Mouse (Mus musculus): ENCODE measurements around the gene Bcat2. TPM values are rescaled to one million over a fixed set of nuclear protein-coding genes. Genes with fewer than 3 reads are reported as not detected.

The Bcat2 gene
- total RNA-seq, 4 experiments from 2014 or later: 23.2 to 33.0 (median 29.9) TPM

- DNase-seq (ENCODE audit: low spot score in 2 of 2): no peak
These were observed 16.0 kb downstream of the Bcat2 start for GRCm38 (mm10) chr7:45585923-45586322.

- DNase-seq (ENCODE audit: low spot score in 2 of 2): no peak
These were observed 18.0 kb downstream of the Bcat2 start for GRCm38 (mm10) chr7:45587631-45588592.

GRCm38 (mm10) chr7:45589173-45589572, 19.2 kb downstream of the Bcat2 start:
- peak; percentile 98 to 99 for DNase-seq (ENCODE audit: low spot score in 2 of 2)

GRCm38 (mm10) chr7:45589898-45590297, 19.9 kb downstream of the Bcat2 start:
- no peak for DNase-seq (ENCODE audit: low spot score in 2 of 2)

- no peak for DNase-seq (ENCODE audit: low spot score in 2 of 2)
These were observed 20.9 kb downstream of the Bcat2 start for GRCm38 (mm10) chr7:45590874-45591273.

- no peak for DNase-seq (ENCODE audit: low spot score in 2 of 2)
These were observed 21.9 kb downstream of the Bcat2 start for GRCm38 (mm10) chr7:45591880-45592279.

- DNase-seq (ENCODE audit: low spot score in 2 of 2): peak in 1 of 2 experiments; percentile 71
These were observed 23.3 kb downstream of the Bcat2 start for GRCm38 (mm10) chr7:45593118-45593815.

GRCm38 (mm10) chr7:45595176-45595575, 25.2 kb downstream of the Bcat2 start:
- no peak for DNase-seq (ENCODE audit: low spot score in 2 of 2)

GRCm38 (mm10) chr7:45596107-45596506, 26.2 kb downstream of the Bcat2 start:
- no peak for DNase-seq (ENCODE audit: low spot score in 2 of 2)

GRCm38 (mm10) chr7:45597013-45597412, 27.1 kb downstream of the Bcat2 start:
- no peak for DNase-seq (ENCODE audit: low spot score in 2 of 2)

GRCm38 (mm10) chr7:45597527-45597926, 27.6 kb downstream of the Bcat2 start:
- DNase-seq (ENCODE audit: low spot score in 2 of 2): no peak

- no peak for DNase-seq (ENCODE audit: low spot score in 2 of 2)
These were observed 29.3 kb downstream of the Bcat2 start for GRCm38 (mm10) chr7:45598960-45599879.

GRCm38 (mm10) chr7:45605704-45606289, 35.8 kb downstream of the Bcat2 start:
- DNase-seq (ENCODE audit: low spot score in 2 of 2): no peak

GRCm38 (mm10) chr7:45609511-45609910, 39.6 kb downstream of the Bcat2 start:
- no peak for DNase-seq (ENCODE audit: low spot score in 2 of 2)

- DNase-seq (ENCODE audit: low spot score in 2 of 2): no peak
These were observed 46.3 kb downstream of the Bcat2 start for GRCm38 (mm10) chr7:45616277-45616676.

- DNase-seq (ENCODE audit: low spot score in 2 of 2): no peak
These were observed 47.2 kb downstream of the Bcat2 start, which contains the start of gene Fut1 for GRCm38 (mm10) chr7:45617042-45617695. Gene Fut1, plus strand, starts transcription at chr7:45617289.

GRCm38 (mm10) chr7:45618316-45618715, 48.4 kb downstream of the Bcat2 start:
- no peak for DNase-seq (ENCODE audit: low spot score in 2 of 2)

GRCm38 (mm10) chr7:45619592-45619991, 49.6 kb downstream of the Bcat2 start:
- DNase-seq (ENCODE audit: low spot score in 2 of 2): no peak

- DNase-seq (ENCODE audit: low spot score in 2 of 2): no peak
These were observed 51.5 kb downstream of the Bcat2 start, which contains the start of gene Izumo1 for GRCm38 (mm10) chr7:45621443-45621842. Gene Izumo1, plus strand, starts transcription at chr7:45621811.

- DNase-seq (ENCODE audit: low spot score in 2 of 2): no peak
These were observed 53.6 kb downstream of the Bcat2 start for GRCm38 (mm10) chr7:45623507-45623906.

Measured in layer of hippocampus, adult 8-10 months (tissue).